Mouse (Mus musculus) limb, embryonic 10.5 days (tissue): ENCODE measurements around the gene Cchcr1. TPM values are rescaled to one million over a fixed set of nuclear protein-coding genes. Genes with fewer than 3 reads are reported as not detected.
"Not testable (repeated sequence)": the region's sequence is repeated elsewhere in the genome, so short reads cannot be mapped to it uniquely, and the experiment has no call there.

ENCODE experiments used
- DNase-seq: peaks from one replicate; pipeline ENCODE4 v3.0.0-alpha.2; 2017; ENCODE audit warnings: low spot score
- H3K27ac ChIP-seq: fragments of 300-500 bp; sonication (generic); 2 replicates; pipeline ENCODE4 v1.5.1; 2016; ENCODE audit warnings: mild to moderate bottlenecking
- H3K27me3 ChIP-seq: fragments of 300-500 bp; sonication (generic); 2 replicates; pipeline ENCODE4 v1.6.1; 2016; ENCODE audit warnings: low read depth, mild to moderate bottlenecking; ENCODE audit not compliant: poor library complexity, severe bottlenecking
- H3K36me3 ChIP-seq: fragments of 300-500 bp; sonication (generic); 2 replicates; pipeline ENCODE4 v1.6.1; 2016; ENCODE audit warnings: mild to moderate bottlenecking, moderate library complexity
- H3K4me1 ChIP-seq: fragments of 300-500 bp; sonication (generic); 2 replicates; pipeline ENCODE4 v1.6.1; 2016
- H3K4me3 ChIP-seq: fragments of 300-500 bp; sonication (generic); 2 replicates; pipeline ENCODE4 v1.5.1; 2016; ENCODE audit warnings: mild to moderate bottlenecking, moderate library complexity
- H3K9me3 ChIP-seq: fragments of 300-500 bp; sonication (generic); replicated peaks from 2 replicates; pipeline ENCODE4 v1.6.1; 2016; ENCODE audit warnings: mild to moderate bottlenecking
- WGBS: fragments of 180-500 bp; shearing (Covaris S2); methylation state at CpG from one replicate; pipeline ENCODE4 v1.1.7; 2016; 5-methylcytosine and 5-hydroxymethylcytosine counted together
- polyA plus RNA-seq: library from polyadenylated mRNA; unstranded; fragments of >200 nt; fragmentation: Nextera tagmentation; extraction: Ambion mirVana; gene quantifications from 2 replicates; pipeline ENCODE4 v1.2.1, GENCODE M21; 2016

Cchcr1 gene
- polyA plus RNA-seq = 24.9 and 25.5 TPM in 2 replicates

DNA sequence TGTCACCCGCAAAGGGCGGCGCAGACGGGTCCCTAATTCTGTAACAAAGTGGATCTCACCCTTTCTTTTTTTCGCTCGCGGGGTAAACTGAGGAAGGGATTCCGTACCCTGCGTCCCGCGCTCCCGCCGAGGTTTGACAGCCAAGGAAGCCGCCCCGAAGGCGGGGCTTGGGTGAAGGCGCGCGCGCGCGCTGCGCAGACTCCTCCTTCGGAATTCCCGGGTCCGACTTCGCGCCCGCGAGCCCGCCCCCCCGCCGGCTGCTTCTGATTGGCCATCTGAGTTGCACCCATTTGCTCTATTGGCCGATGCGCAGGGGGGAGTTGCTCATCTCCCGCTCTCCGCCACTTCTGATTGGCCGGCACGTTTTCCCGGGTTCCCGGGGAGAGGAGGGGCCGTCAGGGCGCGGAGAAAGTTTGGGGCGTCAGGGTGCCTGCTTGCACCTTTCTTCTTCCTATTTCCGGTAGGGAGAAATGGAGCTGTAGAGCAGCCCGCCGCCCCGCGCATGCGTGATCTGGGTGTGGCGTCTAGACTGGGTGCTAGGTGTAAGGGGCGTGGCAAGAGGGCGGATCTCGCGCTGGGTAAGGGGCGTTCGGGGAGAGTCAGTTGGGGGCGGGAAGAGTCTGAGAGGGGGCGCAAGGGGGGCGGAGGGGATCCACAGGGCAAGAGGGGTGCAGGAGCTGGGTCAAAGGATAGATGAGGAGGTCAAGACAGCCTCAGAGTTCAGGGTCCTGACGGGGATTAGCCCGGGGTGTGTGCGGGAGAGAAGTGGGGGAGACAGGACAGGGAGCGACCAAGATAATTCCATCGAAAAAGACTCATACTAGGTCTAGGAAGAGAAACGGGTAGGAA lies at the start of gene Cchcr1, which contains the start of gene Tcf19:
TSS of gene Cchcr1 (plus strand) at position 449 of the 849 bp plus-strand sequence.
TSS of gene Tcf19 (minus strand) at position 173 of the 849 bp plus-strand sequence.
- DNase-seq = peak; percentile 98
- peaks cover 34% of the 10 kb centered on the region for H3K4me1 ChIP-seq
- H3K4me3 ChIP-seq = peak within 1 kb of the TSS; percentile 72
- no peaks in the 10 kb centered on the region for H3K9me3 ChIP-seq
- H3K27me3 ChIP-seq = no peaks in the 10 kb centered on the region
- peaks cover 32% of the 10 kb centered on the region for H3K36me3 ChIP-seq
- WGBS = under 1% methylated on average over 67 of the region's 67 CpGs
- H3K27ac ChIP-seq = peak within 1 kb of the TSS; percentile 85

- not testable (repeated sequence) for DNase-seq
- H3K27me3 ChIP-seq = peaks cover 53% of the 10 kb centered on the region
- 68% methylated on average over 3 of the region's 3 CpGs for WGBS
Observed at GRCm38 (mm10) chr17:35468936-35469335, 48.0 kb upstream of the Cchcr1 start.

GRCm38 (mm10) chr17:35469842-35470751 lies 46.8 kb upstream of the Cchcr1 start, which contains the start of gene H2-Q10:
Gene H2-Q10 (plus strand): TSS chr17:35470089.
- under 1% methylated on average over 80 of the region's 80 CpGs for WGBS
- DNase-seq = peak; percentile 56
- 0 out of 2 replicates have a peak within 1 kb of the TSS, but pooled peaks have one; percentile 30 for H3K27ac ChIP-seq
- peaks cover 13% of the 10 kb centered on the region for H3K4me1 ChIP-seq
- no peaks in the 10 kb centered on the region for H3K9me3 ChIP-seq
- peak within 1 kb of the TSS; percentile 55 for H3K4me3 ChIP-seq
- H3K36me3 ChIP-seq = no peaks in the 10 kb centered on the region
- H3K27me3 ChIP-seq = peaks cover 58% of the 10 kb centered on the region

More at GRCm38 (mm10) chr17:35468936-35469335, 48.0 kb upstream of the Cchcr1 start:
- not testable (repeated sequence) for H3K4me3 ChIP-seq, H3K36me3 ChIP-seq, H3K9me3 ChIP-seq, H3K27ac ChIP-seq
- H3K4me1 ChIP-seq = peaks cover 13% of the 10 kb centered on the region

- DNase-seq = peak; percentile 79
- WGBS = 1% methylated on average over 9 of the region's 9 CpGs
- H3K9me3 ChIP-seq = no peaks in the 10 kb centered on the region
- no peak overlapping the region for H3K4me3 ChIP-seq
- no peaks in the 10 kb centered on the region for H3K36me3 ChIP-seq
- no peaks in the 10 kb centered on the region for H3K27me3 ChIP-seq
- no peak overlapping the region for H3K27ac ChIP-seq
- no peaks in the 10 kb centered on the region for H3K4me1 ChIP-seq
Observed at GRCm38 (mm10) chr17:35484066-35484465, 32.8 kb upstream of the Cchcr1 start.

GRCm38 (mm10) chr17:35485702-35486101 lies 31.2 kb upstream of the Cchcr1 start:
- Histone ChIP-seq H3K36me3 (no peaks in the 10 kb centered on the region), H3K27ac (no peak overlapping the region), H3K9me3 (no peaks in the 10 kb centered on the region), H3K27me3 (no peaks in the 10 kb centered on the region), H3K4me1 (no peaks in the 10 kb centered on the region), H3K4me3 (no peak overlapping the region)
- no peak for DNase-seq
- 42% methylated on average over 4 of the region's 4 CpGs for WGBS

- H3K4me1 ChIP-seq = no peaks in the 10 kb centered on the region
- H3K27me3 ChIP-seq = no peaks in the 10 kb centered on the region
- no peaks in the 10 kb centered on the region for H3K36me3 ChIP-seq
- DNase-seq = no peak
- no peak overlapping the region for H3K4me3 ChIP-seq
- H3K27ac ChIP-seq = no peak overlapping the region
- 52% methylated on average over 10 of the region's 10 CpGs for WGBS
- no peaks in the 10 kb centered on the region for H3K9me3 ChIP-seq
Observed at GRCm38 (mm10) chr17:35486726-35487125, 30.2 kb upstream of the Cchcr1 start.

DNA sequence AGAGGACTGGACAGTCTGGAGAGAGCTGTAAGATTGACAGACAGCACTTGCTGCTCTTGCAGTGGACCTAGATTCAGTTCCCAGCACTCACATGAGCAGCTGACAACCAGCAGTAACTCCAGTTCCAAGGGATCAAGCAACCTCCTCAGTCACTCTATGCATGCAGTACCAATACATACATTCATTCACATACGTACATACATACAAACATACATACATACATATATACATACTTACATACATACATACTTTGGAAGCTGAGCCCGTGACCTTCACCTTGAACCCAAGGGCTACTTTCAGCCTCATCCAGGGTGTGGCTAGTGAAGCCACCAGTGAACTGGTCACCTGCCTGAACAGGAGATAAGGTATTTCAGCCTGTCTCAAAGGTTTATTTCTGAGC lies 28.9 kb upstream of the Cchcr1 start:
- Histone ChIP-seq H3K27me3 (no peaks in the 10 kb centered on the region), H3K4me1 (no peaks in the 10 kb centered on the region), H3K9me3 (no peaks in the 10 kb centered on the region), H3K27ac (no peak overlapping the region), H3K4me3 (no peak overlapping the region), H3K36me3 (no peaks in the 10 kb centered on the region)
- no peak for DNase-seq
- WGBS = 96% methylated on average over 2 of the region's 2 CpGs

DNA sequence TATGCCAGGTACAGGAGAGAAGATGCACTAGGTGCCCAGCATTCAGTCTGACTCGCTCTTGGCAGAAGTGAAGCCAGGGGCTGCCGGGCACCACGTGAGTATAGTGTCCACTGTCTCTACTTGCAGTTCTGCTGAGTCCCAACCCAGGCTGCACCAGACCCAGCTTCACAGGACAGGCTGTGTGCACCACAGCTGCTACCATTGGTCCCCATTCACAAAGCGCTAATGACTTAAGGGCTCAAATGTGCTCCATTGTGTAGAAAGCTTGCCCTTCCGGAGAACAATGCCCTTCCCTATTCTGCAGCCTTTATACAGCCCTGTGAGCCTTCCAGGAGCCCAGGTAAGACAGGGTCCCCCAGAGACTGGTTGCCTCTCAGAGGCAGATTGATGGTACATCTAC lies 26.6 kb upstream of the Cchcr1 start:
- no peaks in the 10 kb centered on the region for H3K36me3 ChIP-seq
- H3K27me3 ChIP-seq = no peaks in the 10 kb centered on the region
- no peak for DNase-seq
- H3K9me3 ChIP-seq = no peaks in the 10 kb centered on the region
- no peaks in the 10 kb centered on the region for H3K4me1 ChIP-seq
- H3K27ac ChIP-seq = no peak overlapping the region
- H3K4me3 ChIP-seq = no peak overlapping the region
- 80% methylated on average over 5 of the region's 5 CpGs for WGBS

- WGBS = 94% methylated on average over 7 of the region's 7 CpGs
Observed at GRCm38 (mm10) chr17:35497124-35497523, 19.8 kb upstream of the Cchcr1 start.

GRCm38 (mm10) chr17:35502226-35502625 lies 14.7 kb upstream of the Cchcr1 start:
- Histone ChIP-seq H3K36me3 (no peaks in the 10 kb centered on the region), H3K4me3 (0 out of 2 replicates have a peak overlapping the region, but pooled peaks have one; percentile 6), H3K27ac (peak overlapping the region; percentile 81), H3K9me3 (no peaks in the 10 kb centered on the region), H3K4me1 (peaks cover 28% of the 10 kb centered on the region), H3K27me3 (peaks cover 35% of the 10 kb centered on the region)
- WGBS = 5% methylated on average over 6 of the region's 6 CpGs
- DNase-seq = peak; percentile 64

More at GRCm38 (mm10) chr17:35497124-35497523, 19.8 kb upstream of the Cchcr1 start:
- H3K4me3 ChIP-seq = no peak overlapping the region
- no peaks in the 10 kb centered on the region for H3K27me3 ChIP-seq
- H3K27ac ChIP-seq = no peak overlapping the region
- H3K9me3 ChIP-seq = no peaks in the 10 kb centered on the region
- DNase-seq = no peak
- no peaks in the 10 kb centered on the region for H3K36me3 ChIP-seq
- peaks cover 3% of the 10 kb centered on the region for H3K4me1 ChIP-seq

DNA sequence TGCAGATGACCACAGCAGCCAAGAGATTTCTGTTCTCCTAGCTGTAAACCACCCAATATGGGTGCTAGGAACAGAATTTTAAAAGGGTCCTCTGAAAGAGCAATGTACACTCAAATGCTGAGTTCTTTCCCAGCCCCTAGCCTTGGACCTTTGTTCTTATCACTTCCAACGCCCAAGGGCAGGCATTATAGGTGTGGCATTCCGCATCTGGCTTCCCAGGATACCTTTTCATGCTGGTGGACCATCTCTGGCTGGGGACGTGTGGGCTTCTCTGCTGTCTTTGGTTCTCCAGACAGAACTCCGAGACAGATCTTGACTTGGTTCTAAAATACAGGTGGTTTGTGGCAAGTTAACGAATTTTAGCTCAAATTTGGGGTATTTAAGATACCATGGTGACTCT lies 14.1 kb upstream of the Cchcr1 start:
- WGBS = 48% methylated on average over 5 of the region's 5 CpGs
- peaks cover 28% of the 10 kb centered on the region for H3K4me1 ChIP-seq
- no peak overlapping the region for H3K4me3 ChIP-seq
- no peaks in the 10 kb centered on the region for H3K36me3 ChIP-seq
- peak overlapping the region; percentile 81 for H3K27ac ChIP-seq
- DNase-seq = no peak
- H3K27me3 ChIP-seq = peaks cover 40% of the 10 kb centered on the region
- no peaks in the 10 kb centered on the region for H3K9me3 ChIP-seq

DNA sequence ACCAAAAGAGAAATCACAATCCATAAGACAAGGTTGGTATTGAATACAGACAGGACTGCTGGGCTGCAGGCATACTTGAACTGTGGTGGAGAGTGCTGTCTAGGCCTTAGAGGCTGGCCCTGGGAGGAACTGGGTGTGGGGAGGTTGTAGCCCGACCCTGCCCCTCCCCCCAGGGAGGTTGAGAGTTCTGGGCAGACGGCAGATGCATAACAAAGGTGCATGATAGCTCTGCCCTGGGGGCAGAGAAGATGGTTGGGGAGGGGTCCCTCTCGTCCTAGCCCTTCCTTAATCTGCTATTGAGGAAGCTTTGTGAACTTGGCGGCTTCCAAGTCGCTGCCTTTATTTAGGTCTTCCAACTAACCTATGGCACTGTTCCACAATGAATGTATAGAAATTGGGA lies 13.1 kb upstream of the Cchcr1 start:
- WGBS = 27% methylated on average over 5 of the region's 5 CpGs
- Histone ChIP-seq H3K27ac (no peak overlapping the region), H3K27me3 (peaks cover 50% of the 10 kb centered on the region)

More for the DNA sequence above, 13.1 kb upstream of the Cchcr1 start:
- H3K36me3 ChIP-seq = no peaks in the 10 kb centered on the region
- peaks cover 28% of the 10 kb centered on the region for H3K4me1 ChIP-seq
- no peaks in the 10 kb centered on the region for H3K9me3 ChIP-seq
- no peak for DNase-seq
- H3K4me3 ChIP-seq = no peak overlapping the region
